In genomic region chr11:120886462-120886861, GRCm38 (mm10) we compare ENCODE assay signal across 11 mouse cellular contexts.
"Had no signal": no experiment of that assay in that cellular context is flagged by ENCODE, and none has a peak within 500 bp of the region (broad histone marks: within the 10 kb centered on the region; RNA-seq: fewer than 3 reads in every experiment).

No protein-coding gene starts in this region.

- H3K4me2 ChIP-seq: liver, embryonic 13.5 days had no signal

- H3K4me3 ChIP-seq: layer of hippocampus, adult 2 months; liver, embryonic 13.5 days had no signal

- H3K4me1 ChIP-seq: liver, embryonic 13.5 days had no signal

- DNase-seq: kidney, adult 2 months; kidney, postnatal 25 days; layer of hippocampus, adult 9-11 months; liver, embryonic 13.5 days; lung, adult 2 months; midbrain, embryonic 14.5 days; thymus, adult 2 months; thymus, postnatal 25 days had no signal

- H3K27me3 ChIP-seq: liver, embryonic 13.5 days had no signal

- H3K9ac ChIP-seq: liver, embryonic 13.5 days had no signal

- H3K27ac ChIP-seq: kidney, postnatal 0 days; layer of hippocampus, adult 2 months; liver, embryonic 13.5 days; macrophage had no signal
